16 mouse cellular contexts compared by ENCODE assay signal in genomic region chr8:11060604-11061003, GRCm38 (mm10).
"Had no signal": no experiment of that assay in that cellular context is flagged by ENCODE, and none has a peak within 500 bp of the region (broad histone marks: within the 10 kb centered on the region; RNA-seq: fewer than 3 reads in every experiment).

No protein-coding gene starts in this region.

- H3K4me3 ChIP-seq: kidney, embryonic 15.5 days; liver, embryonic 13.5 days; lung, embryonic 15.5 days; megakaryocyte, embryonic 14.5 days; midbrain, embryonic 15.5 days had no signal

- H3K27ac ChIP-seq: kidney, embryonic 15.5 days; liver, embryonic 13.5 days; lung, embryonic 15.5 days; macrophage; midbrain, embryonic 15.5 days had no signal

- DNase-seq: kidney, adult 2 months; kidney, postnatal 14 days; left cerebral cortex, postnatal 4 days; liver; liver, embryonic 13.5 days; liver, postnatal 0 days; lung, postnatal 14 days; right cerebral cortex, adult 18-20 months; right cerebral cortex, postnatal 25 days; thymus, postnatal 36 days had no signal

- H3K4me2 ChIP-seq: kidney, embryonic 15.5 days; liver, embryonic 13.5 days; lung, embryonic 15.5 days; midbrain, embryonic 11.5 days; midbrain, embryonic 15.5 days had no signal

- H3K36me3 ChIP-seq: kidney, embryonic 15.5 days; liver, embryonic 13.5 days; lung, embryonic 15.5 days; midbrain, embryonic 15.5 days had no signal

- H3K4me1 ChIP-seq: lung, embryonic 15.5 days; midbrain, embryonic 15.5 days had no signal

- ATAC-seq: liver, postnatal 0 days; midbrain, embryonic 15.5 days had no signal

- H3K27me3 ChIP-seq: liver, embryonic 13.5 days; lung, embryonic 15.5 days; midbrain, embryonic 15.5 days had no signal

- H3K9ac ChIP-seq: kidney, embryonic 15.5 days; liver, embryonic 13.5 days; liver, postnatal 0 days; lung, embryonic 15.5 days; midbrain, embryonic 15.5 days had no signal

- H3K9me3 ChIP-seq: kidney, embryonic 15.5 days; liver, embryonic 13.5 days; lung, embryonic 15.5 days; megakaryocyte, embryonic 14.5 days; midbrain, embryonic 15.5 days had no signal
